Mouse (Mus musculus): ENCODE measurements around the gene Fahd1.

The Fahd1 gene

GRCm38 (mm10) chr17:24850065-24850772 lies at the start of gene Fahd1:
Fahd1 (minus strand) TSS chr17:24850364.
- DNase-seq (ENCODE audit: low spot score in 2 of 2), result peak; percentile 98 to 99

GRCm38 (mm10) chr17:24899153-24899552 lies 49.0 kb upstream of the Fahd1 start:
- no peak for DNase-seq (ENCODE audit: low spot score in 2 of 2)

- no peak for DNase-seq (ENCODE audit: low spot score in 2 of 2)
These were observed 48.1 kb upstream of the Fahd1 start for GRCm38 (mm10) chr17:24898041-24898854.

GRCm38 (mm10) chr17:24897600-24897999 lies 47.4 kb upstream of the Fahd1 start:
- DNase-seq (ENCODE audit: low spot score in 2 of 2), result no peak

- DNase-seq (ENCODE audit: low spot score in 2 of 2), result no peak
These were observed 46.8 kb upstream of the Fahd1 start for GRCm38 (mm10) chr17:24896993-24897269.

- peak; percentile 85 to 87 for DNase-seq (ENCODE audit: low spot score in 2 of 2)
These were observed 46.3 kb upstream of the Fahd1 start, which contains the start of gene Nme3 for GRCm38 (mm10) chr17:24896241-24896992. Nme3 (plus strand) TSS chr17:24896500.

GRCm38 (mm10) chr17:24895571-24896240 lies 45.5 kb upstream of the Fahd1 start:
- peak in 1 of 2 experiments; percentile 42 for DNase-seq (ENCODE audit: low spot score in 2 of 2)

GRCm38 (mm10) chr17:24894995-24895547 lies 44.9 kb upstream of the Fahd1 start, which contains the start of the genes Eme2 and Mrps34:
Eme2 (minus strand) TSS chr17:24895087.
Mrps34 (plus strand) TSS chr17:24895116.
- peak; percentile 91 to 92 for DNase-seq (ENCODE audit: low spot score in 2 of 2)

- no peak for DNase-seq (ENCODE audit: low spot score in 2 of 2)
These were observed 44.2 kb upstream of the Fahd1 start for GRCm38 (mm10) chr17:24894061-24894994.

- DNase-seq (ENCODE audit: low spot score in 2 of 2), result peak in 1 of 2 experiments; percentile 40
These were observed 43.1 kb upstream of the Fahd1 start for GRCm38 (mm10) chr17:24893276-24893675.

- no peak for DNase-seq (ENCODE audit: low spot score in 2 of 2)
These were observed 42.6 kb upstream of the Fahd1 start for GRCm38 (mm10) chr17:24892785-24893184.

- DNase-seq (ENCODE audit: low spot score in 2 of 2), result peak; percentile 19 to 53
These were observed 41.2 kb upstream of the Fahd1 start for GRCm38 (mm10) chr17:24891321-24891720.

GRCm38 (mm10) chr17:24890151-24891092 lies 40.3 kb upstream of the Fahd1 start:
- peak in 1 of 2 experiments; percentile 48 for DNase-seq (ENCODE audit: low spot score in 2 of 2)

GRCm38 (mm10) chr17:24888862-24889261 lies 38.7 kb upstream of the Fahd1 start:
- peak in 1 of 2 experiments; percentile 17 for DNase-seq (ENCODE audit: low spot score in 2 of 2)

- peak in 1 of 2 experiments; percentile 42 for DNase-seq (ENCODE audit: low spot score in 2 of 2)
These were observed 37.3 kb upstream of the Fahd1 start for GRCm38 (mm10) chr17:24887291-24888080.

GRCm38 (mm10) chr17:24886932-24887271 lies 36.7 kb upstream of the Fahd1 start:
- no peak for DNase-seq (ENCODE audit: low spot score in 2 of 2)

- peak; percentile 99 to 100 for DNase-seq (ENCODE audit: low spot score in 2 of 2)
These were observed 36.2 kb upstream of the Fahd1 start, which contains the start of the genes Nubp2 and Spsb3 for GRCm38 (mm10) chr17:24886134-24886931. Nubp2 (minus strand) TSS chr17:24886349. Spsb3 (plus strand) TSS chr17:24886643.

Data from right cerebral cortex, postnatal 10 days (tissue).